Mouse (Mus musculus) myocyte (in vitro differentiated cells): ENCODE measurements around the gene Apcs.

Experiments
- E2F4 ChIP-seq: IDR thresholded peaks from one replicate; pipeline ENCODE4 v1.6.1; 2011; ENCODE audit warnings: mild to moderate bottlenecking, control low read depth, moderate library complexity; ENCODE audit not compliant: insufficient read depth
- MAX ChIP-seq: IDR thresholded peaks from one replicate; pipeline ENCODE4 v1.6.1; 2011; ENCODE audit warnings: low read depth, mild to moderate bottlenecking, control low read depth
- MYOD1 ChIP-seq, 3 experiments: IDR thresholded peaks; one replicate each; pipeline ENCODE4 v1.6.1; 2011; ENCODE audit warnings: control low read depth in 2 of 3, low read depth in 2 of 3, mild to moderate bottlenecking in 2 of 3, moderate library complexity in 1 of 3; ENCODE audit not compliant: insufficient read length in 2 of 3, control insufficient read depth in 1 of 3
- POLR2A ChIP-seq: IDR thresholded peaks from one replicate; pipeline ENCODE4 v1.6.1; 2011; ENCODE audit warnings: low read depth, mild to moderate bottlenecking, control low read depth, moderate library complexity; ENCODE audit not compliant: insufficient read length
- REST ChIP-seq: IDR thresholded peaks from one replicate; pipeline ENCODE4 v1.6.1; 2011; ENCODE audit warnings: mild to moderate bottlenecking, control low read depth, moderate library complexity; ENCODE audit not compliant: insufficient read depth, insufficient read length
- SRF ChIP-seq: IDR thresholded peaks from one replicate; pipeline ENCODE4 v1.6.1; 2011; ENCODE audit warnings: low read depth; ENCODE audit not compliant: control insufficient read depth, insufficient read length

- TF ChIP-seq MAX (no peak), SRF (no peak), E2F4 (no peak), POLR2A (no peak), REST (no peak), MYOD1 (IDR thresholded peaks at IDR 0.05; ENCODE audit: control insufficient read depth in 1 of 3, insufficient read length in 2 of 3, low read depth in 2 of 3) (no peak)
Observed at GRCm38 (mm10) chr1:172932197-172932596, 37.4 kb upstream of the Apcs start.
